Mouse (Mus musculus) left cerebral cortex, adult 6 months (tissue): Measurements from ENCODE around the gene Gk. TPM values are rescaled to one million over a fixed set of nuclear protein-coding genes. Genes with fewer than 3 reads are reported as not detected.

ENCODE experiments used
- long read RNA-seq, 2 experiments: library from polyadenylated mRNA; unstranded; transcript quantifications; one replicate each; pipeline ENCODE4 v2.0.0; 2019 to 2020
- polyA plus RNA-seq: library from polyadenylated mRNA; unstranded; fragments of <200 nt; fragmentation: Nextera tagmentation; gene quantifications from 2 replicates; pipeline ENCODE4 v1.2.3, GENCODE M21; 2021

Gk gene
- polyA plus RNA-seq: 9.5 and 12.3 TPM in 2 replicates
- long read RNA-seq, experiment 1, full-length matches to known transcripts: 43 of 66 reads
- long read RNA-seq, experiment 1, partial matches to known transcripts: 11 of 66 reads
- long read RNA-seq, experiment 1, other reads (novel, unspliced or antisense): 12 of 66 reads
- long read RNA-seq, experiment 2, full-length matches to known transcripts: 3 of 10 reads
- long read RNA-seq, experiment 2, partial matches to known transcripts: 3 of 10 reads
- long read RNA-seq, experiment 2, other reads (novel, unspliced or antisense): 4 of 10 reads

DNA sequence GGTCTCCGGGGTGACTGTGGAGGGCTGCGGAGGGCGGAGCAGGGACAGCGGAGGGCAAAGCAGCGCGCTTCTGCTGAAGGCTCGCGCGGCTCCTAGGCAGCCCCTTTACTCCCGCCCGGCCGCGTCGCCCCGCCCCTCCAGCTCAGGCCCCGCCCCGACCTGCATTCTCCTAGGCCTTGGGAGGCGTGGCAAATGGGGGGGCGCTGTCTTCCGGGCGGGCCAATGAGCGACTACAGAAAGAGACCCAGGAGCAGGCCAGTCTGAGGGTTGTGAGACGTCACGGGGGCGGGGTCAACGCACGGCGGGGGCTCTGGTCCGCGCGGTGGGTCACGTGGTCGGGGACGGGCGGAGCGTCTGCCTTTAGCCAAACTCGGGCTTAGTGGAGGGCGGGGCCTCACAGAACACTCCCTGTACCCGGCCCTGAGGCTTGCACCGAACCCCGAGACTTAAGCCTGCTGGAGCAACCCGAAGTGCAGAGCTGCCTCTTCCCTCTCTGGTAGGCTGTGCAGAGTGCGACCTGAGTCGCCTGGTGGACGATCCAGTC lies at the start of gene Gk:
Gene Gk (minus strand): TSS at position 276 of the 544 bp plus-strand sequence.

Other genes with a start within 250 kb of the Gk start
- 1.6 and 2.7 TPM in 2 replicates for gene Tab3, start 202.8 kb downstream of the Gk start, polyA plus RNA-seq
- 0.11 and 0.13 TPM in 2 replicates for gene 5430427O19Rik, start 93.5 kb upstream of the Gk start, polyA plus RNA-seq